Mouse (Mus musculus): ENCODE data around the gene Spc24. TPM values are rescaled to one million over a fixed set of nuclear protein-coding genes. Genes with fewer than 3 reads are reported as not detected.

Spc24 gene
- total RNA-seq, 2 experiments from 2014 or later = 2.1 to 4.0 TPM

DNA sequence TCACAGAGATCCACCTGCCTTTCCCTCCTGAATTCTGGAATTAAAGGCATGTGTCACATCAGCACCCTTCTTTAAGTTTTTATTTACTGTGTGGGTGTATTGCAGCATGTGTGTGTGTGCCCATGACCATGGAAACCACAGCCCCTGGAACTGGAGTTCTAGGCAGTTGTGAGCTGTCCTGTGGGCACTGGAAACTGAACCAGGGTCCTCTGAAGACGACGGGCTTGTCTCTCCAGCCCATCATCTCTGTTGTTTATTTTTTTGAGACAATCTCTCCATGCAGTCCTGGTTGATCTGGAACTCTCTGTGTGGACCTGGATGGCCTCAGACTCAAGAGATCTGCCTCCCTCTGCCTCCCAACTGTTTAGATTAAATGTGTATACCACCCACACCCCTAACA, 43.1 kb downstream of the Spc24 start:
- DNase-seq (ENCODE audit: low spot score in 2 of 2) = no peak

DNA sequence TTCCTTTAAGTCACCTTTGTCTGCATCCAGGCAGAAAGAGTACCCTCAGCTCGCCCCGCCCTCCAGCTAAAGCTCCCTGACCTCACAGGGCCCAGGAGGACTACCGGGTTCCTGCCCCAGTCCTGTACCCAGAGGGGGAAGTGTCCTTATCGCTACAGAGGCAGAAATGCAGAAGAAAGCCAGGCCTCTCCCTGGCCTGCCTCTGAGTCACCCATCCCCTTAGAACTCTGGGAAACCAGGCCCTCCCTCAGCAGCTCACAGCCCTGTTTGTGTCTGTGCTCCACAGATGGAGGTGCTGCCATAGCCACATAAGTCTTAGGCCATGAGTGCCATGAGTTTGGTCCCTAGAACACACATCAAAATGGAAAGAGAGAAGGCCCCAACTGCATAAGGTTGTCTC, 44.8 kb downstream of the Spc24 start:
- no peak for DNase-seq (ENCODE audit: low spot score in 2 of 2)

DNA sequence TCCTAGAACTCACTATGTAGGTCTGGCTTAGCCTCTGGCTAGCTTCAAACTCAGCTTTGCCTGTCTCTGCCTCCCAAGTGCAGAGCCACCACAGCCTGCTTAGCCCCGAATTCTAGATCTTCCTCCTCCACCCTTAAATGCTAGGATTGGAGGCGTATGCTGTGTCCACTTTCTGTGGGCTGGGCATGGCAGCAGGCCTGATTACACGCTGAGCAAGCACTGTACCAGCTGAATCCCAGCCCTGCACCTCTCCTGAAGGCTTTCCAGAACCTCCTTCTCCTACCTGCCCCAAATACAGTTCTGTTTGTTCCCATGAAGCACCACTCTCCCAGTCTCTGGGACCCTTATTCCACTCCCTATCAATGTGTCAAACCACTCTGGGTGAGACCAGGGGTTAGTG, 50.8 kb downstream of the Spc24 start:
- no peak for DNase-seq (ENCODE audit: low spot score in 2 of 2)

DNA sequence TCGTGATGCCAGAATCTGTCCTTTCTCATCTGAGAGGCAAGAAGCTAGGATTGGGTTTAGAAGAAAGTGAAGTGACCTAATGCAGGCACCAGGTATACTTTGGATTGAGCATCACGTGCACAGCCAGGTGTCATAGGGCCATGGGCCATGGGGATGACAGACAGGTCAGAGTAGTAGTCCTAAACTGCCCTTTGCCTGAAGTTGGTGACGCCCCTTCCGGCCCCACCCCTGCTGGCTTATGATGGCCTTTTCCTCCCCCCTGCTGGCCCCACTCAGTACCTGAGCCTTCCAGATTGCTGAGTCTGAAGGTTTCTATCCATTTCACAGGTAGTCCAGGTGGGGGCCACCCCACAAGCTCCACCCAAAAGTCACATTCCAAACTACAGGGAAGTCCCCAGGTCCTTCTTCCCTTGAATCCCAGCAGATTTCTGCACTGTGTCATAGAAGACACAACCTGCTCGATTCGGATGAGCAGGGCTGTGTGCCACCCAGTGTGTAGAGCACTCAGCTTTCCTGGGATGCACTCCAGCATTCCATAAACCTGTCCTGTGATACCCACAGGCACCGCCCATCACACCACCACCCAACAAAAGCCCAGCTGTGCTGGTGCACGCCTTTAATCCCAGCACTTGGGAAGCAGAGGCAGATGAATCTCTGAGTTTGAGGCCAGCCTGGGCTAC, 53.4 kb downstream of the Spc24 start:
- no peak for DNase-seq (ENCODE audit: low spot score in 2 of 2)

DNA sequence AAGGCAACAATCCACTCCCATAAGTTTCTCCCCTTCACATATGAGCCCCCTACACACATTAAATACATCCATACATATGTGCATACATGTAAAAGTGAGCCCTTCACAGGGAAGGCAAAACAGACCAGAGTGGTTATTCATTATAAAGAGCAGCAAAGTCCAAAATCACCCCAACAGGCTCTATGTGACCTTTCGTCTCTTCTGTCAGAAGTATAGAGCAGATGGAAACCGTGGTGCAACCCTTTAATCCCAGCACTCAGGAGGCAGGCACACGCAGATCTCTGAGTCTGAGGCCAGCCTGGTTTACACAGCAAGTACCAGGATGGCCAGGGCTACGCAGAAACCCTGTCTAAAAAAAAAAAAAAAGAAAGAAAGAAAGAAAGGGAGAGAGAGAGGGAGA, 54.0 kb downstream of the Spc24 start:
- no peak for DNase-seq (ENCODE audit: low spot score in 2 of 2)

Small RNA genes within 50 kb of the gene (microRNA-seq; reads per million reads assigned to microRNA genes)
- gene Mir7083 = 9.1 to 9.7 reads per million in 2 experiments

Other genes starting within 250 kb of the Spc24 start
- under 1 TPM; 0.51 to 0.64 TPM for gene AB124611, start 234.1 kb downstream of the Spc24 start, total RNA-seq (2021)
- gene Carm1, start 213.4 kb downstream of the Spc24 start, total RNA-seq (2021) = 10 to 100 TPM; 66.5 to 68.8 TPM
- 10 to 100 TPM; 54.3 to 56.9 TPM for gene Timm29, start 167.6 kb downstream of the Spc24 start, total RNA-seq (2021)
- gene Yipf2, start 167.5 kb downstream of the Spc24 start, total RNA-seq (2021) = 10 to 100 TPM; 14.7 to 15.9 TPM
- 100 to 1,000 TPM; 121 to 123 TPM for gene Smarca4, start 144.1 kb downstream of the Spc24 start, total RNA-seq (2021)
- gene Ldlr, start 36.8 kb downstream of the Spc24 start, total RNA-seq (2021) = 10 to 100 TPM; 20.2 to 21.0 TPM
- 1 to 10 TPM; 7.1 to 7.8 TPM for gene Kank2, start 38.4 kb upstream of the Spc24 start, total RNA-seq (2021)
- gene Angptl8, start 75.2 kb upstream of the Spc24 start, total RNA-seq (2021) = not detected
- gene Dock6, start 92.3 kb upstream of the Spc24 start, total RNA-seq (2021) = 10 to 100 TPM; 24.5 to 24.7 TPM
- gene Rab3d, start 157.9 kb upstream of the Spc24 start, total RNA-seq (2021) = 10 to 100 TPM; 22.6 to 24.2 TPM
- gene Ccdc159, start 167.2 kb upstream of the Spc24 start, total RNA-seq (2021) = 10 to 100 TPM; 13.8 to 14.2 TPM
- gene Tmem205, start 167.3 kb upstream of the Spc24 start, total RNA-seq (2021) = 10 to 100 TPM; 35.7 to 37.0 TPM
- gene Plppr2, start 176.7 kb upstream of the Spc24 start, total RNA-seq (2021) = 100 to 1,000 TPM; 350 to 352 TPM
- gene Swsap1, start 195.5 kb upstream of the Spc24 start, total RNA-seq (2021) = 10 to 100 TPM; 14.4 to 15.2 TPM
- gene Epor, start 203.2 kb upstream of the Spc24 start, total RNA-seq (2021) = 1 to 10 TPM; 2.6 to 3.3 TPM
- 1 to 10 TPM; 1.2 to 1.3 TPM for gene Rgl3, start 229.1 kb upstream of the Spc24 start, total RNA-seq (2021)
- gene Ccdc151, start 242.3 kb upstream of the Spc24 start, total RNA-seq (2021) = 1 to 10 TPM; 6.1 to 6.8 TPM
- 100 to 1,000 TPM; 105 to 110 TPM for gene Prkcsh, start 242.5 kb upstream of the Spc24 start, total RNA-seq (2021)

Data from layer of hippocampus, postnatal 14 days (tissue).